Mouse (Mus musculus) G1E (cell line): ENCODE data around the gene Epha3. TPM values are rescaled to one million over a fixed set of nuclear protein-coding genes. Genes with fewer than 3 reads are reported as not detected.

Experiments used
- ATAC-seq: 2 replicates; pipeline ENCODE4 v1.8.0; 2016; ENCODE audit warnings: mild to moderate bottlenecking; ENCODE audit not compliant: insufficient number of reproducible peaks, poor library complexity, low FRiP score, severe bottlenecking; ENCODE audit errors: extremely low read depth
- DNase-seq: peaks from one replicate; pipeline ENCODE4 v3.0.0; 2012; ENCODE audit warnings: low spot score
- H3K27me3 ChIP-seq: 2 replicates; pipeline ENCODE4 v1.6.1; 2012; ENCODE audit warnings: mild to moderate bottlenecking, low read length, inconsistent platforms; ENCODE audit not compliant: insufficient read depth
- H3K36me3 ChIP-seq: replicated peaks from 2 replicates; pipeline ENCODE3; 2012; ENCODE audit warnings: mild to moderate bottlenecking, inconsistent platforms
- H3K4me1 ChIP-seq: 2 replicates; pipeline ENCODE4 v1.6.1; 2012; ENCODE audit warnings: low read depth, low read length, inconsistent platforms, mixed read lengths; ENCODE audit not compliant: insufficient read depth
- H3K4me3 ChIP-seq: 2 replicates; pipeline ENCODE4 v1.5.1; 2012; ENCODE audit warnings: low read depth, mild to moderate bottlenecking, inconsistent platforms, low read length, moderate library complexity, mixed read lengths
- H3K9me3 ChIP-seq: replicated peaks from 2 replicates; pipeline ENCODE4 v1.6.1; 2012; ENCODE audit warnings: inconsistent platforms
- CTCF ChIP-seq: IDR thresholded peaks from 2 replicates; pipeline ENCODE4 v1.5.1; 2012; ENCODE audit warnings: low read depth, low read length, inconsistent platforms, mixed read lengths
- GATA1 ChIP-seq: IDR thresholded peaks from 2 replicates; pipeline ENCODE4 v1.6.1; 2012; ENCODE audit warnings: borderline replicate concordance, low read length, inconsistent platforms, mixed read lengths
- GATA2 ChIP-seq: IDR thresholded peaks from 2 replicates; pipeline ENCODE4 v1.6.1; 2012; ENCODE audit warnings: low read depth, low read length, inconsistent platforms, borderline replicate concordance
- POLR2AphosphoS5 ChIP-seq: IDR thresholded peaks from 2 replicates; pipeline ENCODE4 v1.6.1; 2012; ENCODE audit warnings: low read depth, low read length, inconsistent platforms; ENCODE audit not compliant: insufficient replicate concordance
- TAL1 ChIP-seq: conservative IDR thresholded peaks from 2 replicates; pipeline ENCODE4 v1.6.1; 2012; ENCODE audit warnings: low read depth, low read length, inconsistent platforms, mixed read lengths
- polyA plus RNA-seq: library from polyadenylated mRNA; stranded (reverse); fragments of >175 nt; gene quantifications from 2 replicates; pipeline ENCODE4 v1.2.3, GENCODE M21; 2012
- total RNA-seq, 2 experiments: library from RNA; stranded (forward) in 1 of 2; stranded (reverse) in 1 of 2; fragments of 200-1000 nt in 1 of 2; fragments of >200 nt in 1 of 2; fragmentation: Nextera tagmentation in 1 of 2; gene quantifications; 2 replicates each; pipeline ENCODE4 v1.2.3; 2014 to 2017

Epha3 gene
- total and polyA plus RNA-seq, 3 experiments, result 0.05 TPM; not detected in 2

DNA sequence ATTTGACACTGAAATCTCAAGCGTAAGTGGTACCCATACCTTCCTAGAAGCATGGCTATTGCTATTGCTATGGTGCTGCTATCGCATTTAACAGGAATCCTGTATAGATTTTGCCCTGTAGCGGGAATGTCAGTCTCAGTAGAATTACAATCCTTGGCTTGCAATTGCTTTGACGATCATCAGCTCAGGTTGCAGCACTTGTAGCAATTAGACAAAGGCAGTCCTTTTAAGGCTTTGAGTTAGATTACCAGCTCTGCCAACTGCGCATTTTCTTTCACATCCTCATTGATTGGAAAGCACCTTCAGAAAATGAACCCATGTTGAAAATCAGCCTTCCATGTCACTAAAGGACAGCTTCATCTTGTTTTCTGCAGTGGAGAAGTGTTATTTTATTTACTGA is 118.5 kb downstream of the Epha3 start:
- Histone ChIP-seq H3K4me3 (no peak overlapping the region), H3K4me1 (no peaks in the 10 kb centered on the region), H3K27me3 (no peaks in the 10 kb centered on the region), H3K9me3 (no peaks in the 10 kb centered on the region), H3K36me3 (no peaks in the 10 kb centered on the region)
- DNase-seq, result no peak
- TF ChIP-seq POLR2AphosphoS5 (no peak), CTCF (no peak), GATA2 (no peak)
- ATAC-seq, result no peak

DNA sequence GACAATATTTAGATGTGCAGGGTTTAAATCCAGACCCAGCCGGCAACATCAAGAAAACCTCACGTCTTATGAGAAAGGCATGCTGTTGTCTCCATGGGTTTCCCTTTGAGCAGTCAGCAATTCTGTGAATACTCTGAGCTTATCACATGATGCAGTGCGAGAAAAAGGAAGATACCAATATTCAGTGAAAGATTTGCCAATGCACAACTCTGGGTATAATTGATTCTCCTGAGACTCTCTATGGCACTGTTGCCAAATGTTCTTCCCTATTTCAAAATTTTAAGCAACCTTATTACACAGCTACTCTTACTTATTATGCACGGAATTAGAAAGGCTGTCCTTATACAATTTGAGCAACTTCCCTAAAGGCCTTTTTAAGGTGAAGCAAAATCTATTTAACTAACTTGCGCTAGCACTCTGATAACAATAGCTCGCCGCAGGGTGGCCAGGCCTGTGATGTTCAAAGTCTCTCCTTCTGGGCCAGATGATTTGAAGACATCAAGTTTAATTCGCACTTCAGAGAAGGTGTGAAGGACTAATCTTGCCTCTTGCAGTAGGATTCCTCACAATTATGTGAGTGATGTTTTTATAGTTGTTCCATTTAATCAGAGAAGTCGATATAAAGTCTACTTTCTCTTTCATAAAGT is 120.6 kb downstream of the Epha3 start:
- Histone ChIP-seq H3K4me1 (no peaks in the 10 kb centered on the region), H3K27me3 (no peaks in the 10 kb centered on the region), H3K36me3 (no peaks in the 10 kb centered on the region), H3K4me3 (no peak overlapping the region), H3K9me3 (no peaks in the 10 kb centered on the region)
- DNase-seq (no peak), ATAC-seq (no peak)
- no peak for TF ChIP-seq POLR2AphosphoS5
- TF ChIP-seq TAL1, result no peak
- no peak for TF ChIP-seq GATA1
- TF ChIP-seq GATA2, result no peak
- TF ChIP-seq CTCF, result no peak

DNA sequence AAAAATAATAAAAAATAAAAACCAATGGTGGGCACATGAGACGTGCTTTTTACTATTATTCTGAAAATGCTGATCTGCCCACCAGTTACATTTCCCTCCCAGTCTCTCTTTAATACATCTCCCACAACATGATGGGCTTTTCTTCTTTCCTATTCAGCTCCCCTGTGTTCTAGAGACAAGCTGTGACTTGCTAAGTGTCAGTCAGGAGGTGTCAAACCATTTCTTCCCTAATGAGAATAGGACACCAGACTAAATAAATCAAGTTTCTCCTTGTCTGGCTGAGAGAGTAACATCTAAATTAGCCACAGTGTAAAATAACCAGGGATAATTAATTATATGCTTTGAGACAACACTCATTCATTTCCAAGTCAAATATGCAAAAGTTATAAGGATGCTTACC is 144.7 kb downstream of the Epha3 start:
- TF ChIP-seq CTCF (no peak), GATA1 (no peak), GATA2 (no peak)
- no peak for ATAC-seq
- H3K4me3 ChIP-seq, result no peak overlapping the region
- H3K9me3 ChIP-seq, result 0 out of 2 replicates have a peak, but pooled peaks cover 4% of the 10 kb centered on the region
- H3K4me1 ChIP-seq, result no peaks in the 10 kb centered on the region
- H3K27me3 ChIP-seq, result no peaks in the 10 kb centered on the region
- no peaks in the 10 kb centered on the region for H3K36me3 ChIP-seq
- no peak for DNase-seq

DNA sequence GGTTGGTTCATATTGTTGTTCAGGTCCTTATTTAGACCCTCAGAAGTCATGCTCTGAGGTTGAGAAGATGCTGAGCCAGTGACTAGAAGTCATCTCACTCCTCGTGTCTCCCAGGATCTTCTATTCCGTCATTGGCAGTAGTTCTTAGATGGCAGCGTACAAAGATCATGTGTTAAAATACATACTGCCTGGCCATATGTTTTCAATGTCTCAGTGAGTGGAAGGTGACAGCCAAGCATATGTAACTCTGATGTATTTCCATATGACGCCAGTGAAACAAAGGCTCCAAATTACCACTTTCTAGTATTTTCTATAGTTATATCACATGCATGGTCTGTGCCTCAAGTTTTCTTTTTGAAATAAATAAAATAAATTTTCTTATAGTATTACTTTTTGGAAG is 146.7 kb downstream of the Epha3 start:
- H3K4me3 ChIP-seq, result no peak overlapping the region
- no peaks in the 10 kb centered on the region for H3K4me1 ChIP-seq
- ATAC-seq, result no peak
- H3K36me3 ChIP-seq, result no peaks in the 10 kb centered on the region
- 0 out of 2 replicates have a peak, but pooled peaks cover 4% of the 10 kb centered on the region for H3K9me3 ChIP-seq
- TF ChIP-seq POLR2AphosphoS5 (no peak), GATA2 (no peak), GATA1 (no peak), CTCF (no peak), TAL1 (no peak)
- DNase-seq, result no peak
- no peaks in the 10 kb centered on the region for H3K27me3 ChIP-seq

DNA sequence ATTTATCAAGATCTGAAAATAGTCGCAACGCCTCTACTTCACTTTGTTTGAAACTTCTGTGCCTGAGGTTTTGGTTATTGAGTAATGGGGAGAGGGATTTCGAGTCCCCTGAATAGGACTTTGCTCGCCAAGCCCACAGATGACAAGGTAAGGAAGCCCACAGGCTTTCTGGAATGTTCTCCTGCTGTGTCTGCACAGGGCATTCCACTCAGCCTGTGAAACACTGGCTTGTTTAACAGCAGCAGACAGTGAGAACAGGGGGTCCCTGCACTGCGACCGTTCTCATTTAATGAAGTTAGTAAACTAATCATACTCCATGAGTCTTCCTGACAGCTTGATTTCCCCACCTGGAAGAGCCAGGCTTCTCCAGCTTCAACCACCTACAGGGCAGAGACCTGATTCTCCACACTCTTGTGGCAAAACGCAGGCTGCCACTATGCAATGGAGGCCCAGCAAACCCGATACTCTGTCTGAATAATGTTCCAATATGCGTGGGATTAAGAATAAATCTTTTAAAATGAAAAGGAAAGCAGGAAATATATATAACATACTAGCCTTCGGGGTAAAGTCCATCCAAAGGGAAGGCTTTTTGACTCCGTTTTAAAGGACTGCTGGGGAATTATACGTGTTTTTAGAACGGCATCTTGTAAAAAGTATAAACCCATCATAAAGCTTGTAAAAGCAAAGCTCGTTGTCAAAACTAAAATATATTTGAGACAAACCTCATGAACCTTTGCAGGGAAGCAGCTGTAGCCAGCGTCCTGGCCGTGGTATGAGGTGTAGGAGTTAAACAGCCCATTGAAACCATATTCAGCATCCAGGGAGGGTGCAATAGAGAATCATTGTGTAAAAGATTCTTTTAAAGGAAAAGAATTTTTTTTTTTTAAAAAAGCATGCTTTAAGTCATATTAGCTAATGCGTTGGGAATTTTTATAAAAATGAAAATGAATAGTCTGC is 156.8 kb downstream of the Epha3 start:
- DNase-seq, result no peak
- Histone ChIP-seq H3K9me3 (no peaks in the 10 kb centered on the region), H3K4me3 (no peak overlapping the region), H3K27me3 (no peaks in the 10 kb centered on the region), H3K4me1 (no peaks in the 10 kb centered on the region), H3K36me3 (no peaks in the 10 kb centered on the region)
- no peak for ATAC-seq
- TF ChIP-seq POLR2AphosphoS5 (no peak), CTCF (no peak), GATA2 (no peak), GATA1 (no peak), TAL1 (no peak)

DNA sequence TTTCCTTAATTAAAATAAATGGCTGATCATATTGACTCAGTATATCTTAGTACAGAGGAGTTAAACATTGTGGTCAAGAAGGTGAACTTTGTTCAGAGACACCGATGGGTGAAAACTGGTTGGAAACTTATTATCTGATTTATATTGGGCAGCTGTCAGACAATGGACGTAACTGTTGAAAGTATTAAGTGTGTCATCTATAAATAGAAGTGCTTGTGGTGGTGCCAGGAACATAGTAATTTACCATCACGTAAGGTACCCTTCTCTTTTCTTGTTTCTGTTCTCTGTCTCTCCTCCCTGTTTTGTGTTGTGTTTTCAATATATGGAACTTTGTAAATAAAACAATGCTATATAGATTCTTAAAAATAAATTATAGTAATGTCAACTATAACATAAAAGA is 174.6 kb downstream of the Epha3 start:
- no peak for TF ChIP-seq POLR2AphosphoS5
- TF ChIP-seq CTCF, result no peak
- TF ChIP-seq GATA2, result no peak
- TF ChIP-seq GATA1, result no peak
- TF ChIP-seq TAL1, result no peak
- no peaks in the 10 kb centered on the region for H3K27me3 ChIP-seq
- no peaks in the 10 kb centered on the region for H3K36me3 ChIP-seq
- H3K4me1 ChIP-seq, result no peaks in the 10 kb centered on the region
- no peak for DNase-seq
- ATAC-seq, result no peak
- no peak overlapping the region for H3K4me3 ChIP-seq
- H3K9me3 ChIP-seq, result no peaks in the 10 kb centered on the region; the same call in 1 of the 2 replicates

DNA sequence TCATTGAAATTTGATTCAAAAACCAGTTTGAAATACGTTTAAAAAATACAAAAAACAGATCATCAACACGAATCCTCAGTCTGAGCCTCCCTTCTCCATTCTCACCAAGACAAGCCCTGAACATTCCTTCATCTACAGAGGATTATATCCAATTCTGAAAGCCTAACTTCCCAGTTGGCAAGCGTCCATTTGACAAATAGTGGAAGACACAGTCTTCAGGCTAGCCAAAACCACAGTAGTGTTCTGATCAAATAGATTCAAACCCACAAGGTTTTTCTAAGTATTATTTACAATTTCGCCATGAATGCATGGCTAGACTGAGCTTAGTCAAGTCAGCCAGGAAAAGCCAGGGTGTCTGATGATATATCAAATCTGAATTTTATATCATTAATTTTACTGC is 179.8 kb downstream of the Epha3 start:
- Histone ChIP-seq H3K4me3 (no peak overlapping the region), H3K36me3 (no peaks in the 10 kb centered on the region), H3K4me1 (no peaks in the 10 kb centered on the region), H3K27me3 (no peaks in the 10 kb centered on the region), H3K9me3 (no peaks in the 10 kb centered on the region; the same call in 1 of the 2 replicates)
- DNase-seq, result no peak
- ATAC-seq, result no peak
- TF ChIP-seq GATA2 (no peak), GATA1 (no peak), TAL1 (no peak), CTCF (no peak), POLR2AphosphoS5 (no peak)
